Mouse (Mus musculus) thymus, adult 2 months (tissue): ENCODE data around the gene Chrnd. TPM values are rescaled to one million over a fixed set of nuclear protein-coding genes. Genes with fewer than 3 reads are reported as not detected.

Experiments
- DNase-seq: peaks from one replicate; pipeline ENCODE4 v3.0.0; 2021
- H3K27ac ChIP-seq: fragments of 200-500 bp; 2 replicates; pipeline ENCODE4 v1.5.1; 2012; ENCODE audit warnings: low read length, control low read depth; ENCODE audit not compliant: control insufficient read depth, insufficient read depth
- H3K27me3 ChIP-seq: fragments of 200-500 bp; 2 replicates; pipeline ENCODE4 v1.6.1; 2012; ENCODE audit warnings: mild to moderate bottlenecking, low read length, moderate library complexity, mixed read lengths; ENCODE audit not compliant: control insufficient read depth, insufficient read depth
- H3K36me3 ChIP-seq: fragments of 200-500 bp; 2 replicates; pipeline ENCODE4 v1.6.1; 2012; ENCODE audit warnings: mild to moderate bottlenecking, low read length, moderate library complexity; ENCODE audit not compliant: control insufficient read depth, insufficient read depth
- H3K4me1 ChIP-seq: fragments of 200-500 bp; replicated peaks from 2 replicates; pipeline ENCODE4 v1.6.1; 2012; ENCODE audit warnings: low read length; ENCODE audit not compliant: control insufficient read depth, insufficient read depth
- H3K4me3 ChIP-seq: fragments of 200-500 bp; 2 replicates; pipeline ENCODE4 v1.5.1; 2012; ENCODE audit warnings: mild to moderate bottlenecking, low read length, control low read depth, moderate library complexity; ENCODE audit not compliant: control insufficient read depth, insufficient read depth
- CTCF ChIP-seq: fragments of 200-500 bp; IDR thresholded peaks from 2 replicates; pipeline ENCODE4 v1.5.1; 2012; ENCODE audit warnings: mild to moderate bottlenecking, control low read depth, low read length, moderate library complexity, borderline replicate concordance; ENCODE audit not compliant: control insufficient read depth, poor library complexity, insufficient read depth; ENCODE audit errors: extremely low read depth
- POLR2A ChIP-seq: fragments of 200-500 bp; IDR thresholded peaks from 2 replicates; pipeline ENCODE4 v1.6.1; 2012; ENCODE audit warnings: mild to moderate bottlenecking, low read length, control low read depth, moderate library complexity; ENCODE audit not compliant: control insufficient read depth, poor library complexity, insufficient read depth; ENCODE audit errors: extremely low read depth
- WGBS: fragments of 180-500 bp; shearing (Covaris S2); methylation state at CpG from one replicate; pipeline ENCODE4 v1.1.7; 2018; 5-methylcytosine and 5-hydroxymethylcytosine counted together
- polyA plus RNA-seq: library from polyadenylated mRNA; depleted of rRNA; stranded (reverse); fragments of >200 nt; gene quantifications from 2 replicates; pipeline ENCODE4 v1.2.3, GENCODE M21; 2012; rRNA removed

The Chrnd gene
- 0.09 TPM in 1 of 2 replicates, not detected in the other for polyA plus RNA-seq

DNA sequence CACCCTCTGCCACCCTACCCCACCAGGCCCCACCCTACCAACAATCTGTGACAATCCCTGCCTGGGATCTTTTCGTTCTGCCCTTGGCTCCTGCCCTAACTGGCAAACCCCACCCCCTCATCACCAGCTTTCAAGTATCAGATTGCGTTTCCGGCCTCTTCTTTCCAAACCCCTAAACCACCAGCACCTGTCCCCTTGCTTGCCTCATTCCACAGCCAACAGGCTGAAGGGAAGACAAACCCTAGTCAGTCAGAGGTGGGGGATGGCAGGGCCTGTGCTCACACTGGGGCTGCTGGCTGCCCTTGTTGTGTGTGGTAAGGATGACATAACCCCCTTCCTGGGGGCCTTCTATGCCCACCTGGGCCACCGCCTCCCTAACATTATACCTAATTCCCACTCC, at the start of gene Chrnd:
Gene Chrnd (plus strand): TSS at position 179 of the 400 bp plus-strand sequence.
- peaks cover 8% of the 10 kb centered on the region for H3K27me3 ChIP-seq
- TF ChIP-seq CTCF (no peak), POLR2A (no peak)
- no peaks in the 10 kb centered on the region for H3K36me3 ChIP-seq
- WGBS = 25% methylated on average over 4 of the region's 4 CpGs
- no peak within 1 kb of the TSS for H3K4me3 ChIP-seq
- H3K27ac ChIP-seq = no peak within 1 kb of the TSS
- H3K4me1 ChIP-seq = peaks cover 11% of the 10 kb centered on the region
- DNase-seq = no peak

DNA sequence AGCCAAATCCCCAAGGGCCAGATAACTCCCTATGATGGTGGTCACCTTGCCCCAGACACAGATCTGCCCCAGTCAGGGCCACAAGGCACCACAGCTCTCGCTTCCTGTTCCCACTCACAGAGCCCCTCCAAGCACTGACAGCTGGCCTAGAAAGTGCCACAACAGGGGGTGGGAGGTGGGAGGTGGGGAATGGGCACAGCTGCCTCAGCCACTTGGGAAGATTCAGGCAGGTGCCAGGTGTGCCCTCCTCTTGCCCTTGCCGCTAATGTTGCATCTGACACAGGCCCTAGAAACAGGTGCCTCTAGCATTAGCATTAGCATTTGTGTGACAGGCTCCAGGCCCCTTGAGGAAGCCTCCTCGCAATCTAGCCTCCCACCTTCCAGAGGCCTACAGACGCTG, 48.9 kb upstream of the Chrnd start:
- Histone ChIP-seq H3K36me3 (no peaks in the 10 kb centered on the region), H3K27me3 (no peaks in the 10 kb centered on the region), H3K4me1 (no peaks in the 10 kb centered on the region), H3K27ac (no peak overlapping the region), H3K4me3 (no peak overlapping the region)
- DNase-seq = no peak
- no peak for TF ChIP-seq POLR2A
- TF ChIP-seq CTCF = no peak
- WGBS = 95% methylated on average over 4 of the region's 4 CpGs

DNA sequence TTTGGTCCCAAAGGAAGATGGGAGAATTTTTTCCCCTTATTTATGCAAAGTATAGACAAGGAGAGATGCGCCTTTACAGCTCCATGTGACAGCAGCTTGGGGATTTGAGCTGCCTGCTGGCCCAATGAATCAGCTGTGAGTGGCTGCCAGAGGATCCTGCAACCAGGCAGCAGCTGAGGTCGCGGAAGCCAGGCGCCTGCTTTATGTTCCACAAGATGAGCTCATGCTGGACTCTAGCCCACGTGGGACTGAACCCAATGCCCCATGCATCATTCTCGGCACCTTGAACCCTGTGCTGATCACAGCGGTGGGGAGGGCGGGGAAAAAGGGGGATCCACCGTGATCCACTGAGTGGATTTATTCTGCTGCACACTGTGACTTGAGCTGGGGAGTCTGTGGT, 48.0 kb upstream of the Chrnd start:
- no peaks in the 10 kb centered on the region for H3K36me3 ChIP-seq
- TF ChIP-seq POLR2A (no peak), CTCF (no peak)
- H3K4me1 ChIP-seq = no peaks in the 10 kb centered on the region
- H3K27ac ChIP-seq = no peak overlapping the region
- no peaks in the 10 kb centered on the region for H3K27me3 ChIP-seq
- no peak for DNase-seq
- no peak overlapping the region for H3K4me3 ChIP-seq
- WGBS = 79% methylated on average over 9 of the region's 9 CpGs

DNA sequence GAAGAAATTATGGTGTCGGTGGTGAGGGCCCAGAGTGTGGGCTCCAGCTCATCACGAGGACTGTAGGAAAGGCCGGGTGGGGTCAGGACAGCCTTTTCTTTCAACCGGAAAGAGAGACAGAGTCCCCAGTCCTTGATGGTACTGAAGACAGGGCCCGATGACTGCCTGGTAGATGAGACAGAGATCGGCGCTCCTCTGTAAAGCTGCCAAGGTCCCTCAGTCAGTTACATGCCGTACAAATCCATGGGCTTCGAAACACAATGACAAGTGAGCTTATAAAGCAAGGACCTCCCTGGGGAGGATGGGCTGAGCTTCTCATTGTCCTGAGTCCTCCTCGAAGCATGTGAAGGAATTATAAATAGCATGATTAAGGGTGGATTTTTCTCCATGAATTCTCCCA, 47.3 kb upstream of the Chrnd start:
- Histone ChIP-seq H3K36me3 (no peaks in the 10 kb centered on the region), H3K27ac (no peak overlapping the region), H3K27me3 (no peaks in the 10 kb centered on the region), H3K4me1 (no peaks in the 10 kb centered on the region), H3K4me3 (no peak overlapping the region)
- WGBS = 92% methylated on average over 10 of the region's 10 CpGs
- no peak for TF ChIP-seq POLR2A
- TF ChIP-seq CTCF = no peak
- DNase-seq = no peak

DNA sequence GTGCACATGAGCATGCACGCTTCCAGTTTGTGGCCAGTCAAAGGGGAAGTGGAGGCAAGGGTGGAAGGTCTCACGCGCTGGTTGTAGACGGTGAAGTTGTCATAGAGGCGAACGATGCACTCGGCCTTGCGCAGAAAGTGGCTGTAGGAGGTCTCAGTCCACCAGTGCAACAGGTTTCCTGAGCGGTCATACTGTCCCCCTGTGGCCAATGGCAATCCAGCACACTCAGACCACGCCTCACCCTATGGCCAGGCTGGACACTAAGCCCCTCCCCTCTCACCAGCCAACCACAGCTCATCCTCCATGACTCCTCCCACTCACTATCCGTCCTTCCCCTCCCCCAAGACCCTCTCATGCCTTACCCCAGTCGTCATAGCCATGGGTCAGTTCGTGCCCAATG, 41.0 kb upstream of the Chrnd start:
- Histone ChIP-seq H3K36me3 (no peaks in the 10 kb centered on the region), H3K4me1 (no peaks in the 10 kb centered on the region), H3K27ac (no peak overlapping the region), H3K27me3 (peaks cover 6% of the 10 kb centered on the region; the same call in 1 of the 2 replicates), H3K4me3 (no peak overlapping the region)
- WGBS = 33% methylated on average over 13 of the region's 13 CpGs
- no peak for DNase-seq
- no peak for TF ChIP-seq POLR2A
- TF ChIP-seq CTCF = no peak

DNA sequence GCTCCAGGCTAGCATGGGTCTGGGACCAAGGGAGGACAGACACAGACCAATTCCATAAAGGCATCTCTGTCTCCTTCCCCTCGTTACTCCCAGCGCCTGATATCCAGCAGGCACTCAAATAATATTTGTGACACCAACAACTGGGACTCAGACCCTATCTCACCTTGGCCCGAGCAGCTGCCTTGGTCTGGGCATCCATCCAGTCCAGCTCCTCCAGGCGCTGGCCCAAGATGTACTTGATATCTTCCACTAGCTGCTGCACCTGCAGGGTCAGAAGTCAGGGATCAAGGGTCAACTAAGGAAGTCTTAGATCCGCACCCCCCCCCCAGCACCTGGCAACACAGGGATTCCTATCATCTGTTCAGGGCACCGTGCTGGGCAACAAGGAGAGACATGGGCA, 39.1 kb upstream of the Chrnd start:
- TF ChIP-seq POLR2A (no peak), CTCF (no peak)
- no peak for DNase-seq
- no peaks in the 10 kb centered on the region for H3K4me1 ChIP-seq
- peaks cover 6% of the 10 kb centered on the region; the same call in 1 of the 2 replicates for H3K27me3 ChIP-seq
- H3K4me3 ChIP-seq = no peak overlapping the region
- 84% methylated on average over 6 of the region's 6 CpGs for WGBS
- H3K27ac ChIP-seq = no peak overlapping the region
- no peaks in the 10 kb centered on the region for H3K36me3 ChIP-seq

DNA sequence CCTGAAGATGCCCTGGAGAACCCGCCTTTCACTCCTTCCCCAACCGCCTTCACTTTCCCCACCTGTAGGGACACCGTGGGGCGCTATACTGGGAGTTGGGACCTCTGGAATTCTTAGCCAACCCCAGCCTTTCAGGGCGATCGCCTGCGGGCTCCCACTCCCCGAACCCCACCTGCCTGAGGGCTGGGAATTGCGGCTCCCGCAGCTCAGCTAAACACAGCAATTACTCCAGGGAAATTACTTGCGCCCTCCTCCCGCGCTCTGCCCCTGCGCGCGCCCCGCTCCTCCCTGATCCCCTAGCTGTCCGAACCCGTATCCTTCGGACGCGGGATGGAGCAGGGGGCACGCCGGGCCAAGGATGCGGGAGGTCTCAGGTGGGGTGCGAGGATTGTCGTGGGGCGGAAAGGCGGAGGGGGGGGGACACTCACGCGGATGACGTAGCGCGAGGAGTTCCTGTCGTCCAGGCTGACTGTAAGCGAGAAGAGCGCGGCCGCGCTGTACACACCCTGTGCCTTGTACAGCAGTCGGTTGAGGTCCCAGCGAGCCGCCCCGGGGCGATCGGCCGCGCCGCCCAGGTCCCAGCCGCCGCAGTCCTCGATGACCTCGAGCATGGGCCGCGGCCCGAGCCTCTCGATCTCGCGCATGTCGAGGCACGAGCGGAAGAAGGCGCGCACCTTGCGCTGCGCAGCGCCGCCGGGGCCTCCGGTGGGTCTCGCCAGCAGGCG, 36.5 kb upstream of the Chrnd start:
- no peak for DNase-seq
- Histone ChIP-seq H3K4me3 (peak overlapping the region; percentile 4; the same call in 1 of the 2 replicates), H3K4me1 (no peaks in the 10 kb centered on the region), H3K27ac (no peak overlapping the region), H3K27me3 (peaks cover 6% of the 10 kb centered on the region; the same call in 1 of the 2 replicates), H3K36me3 (no peaks in the 10 kb centered on the region)
- WGBS = 7% methylated on average over 69 of the region's 72 CpGs
- TF ChIP-seq CTCF (no peak), POLR2A (no peak)
